Mouse (Mus musculus) hindbrain, embryonic 14.5 days (tissue): ENCODE data around the gene Med1. TPM values are rescaled to one million over a fixed set of nuclear protein-coding genes. Genes with fewer than 3 reads are reported as not detected.
A peak's percentile ranks its signal among the peaks of the same experiment; 100 is the strongest.
"Not testable (repeated sequence)": the region's sequence is repeated elsewhere in the genome, so short reads cannot be mapped to it uniquely, and the experiment has no call there.

Source experiments
- ATAC-seq: fragments of 200-750 bp; cut with Nextera tagmentation; 2 replicates; pipeline ENCODE4 v1.8.0; 2017; ENCODE audit warnings: moderate number of reproducible peaks, mild to moderate bottlenecking, moderate TSS enrichment, moderate library complexity; ENCODE audit not compliant: low FRiP score
- DNase-seq: peaks from one replicate; pipeline ENCODE4 v3.0.0-alpha.2; 2015; ENCODE audit warnings: low spot score
- H3K27ac ChIP-seq: fragments of 300-500 bp; sonication (generic); 2 replicates; pipeline ENCODE4 v1.5.1; 2014; ENCODE audit warnings: mild to moderate bottlenecking, moderate library complexity
- H3K27me3 ChIP-seq: fragments of 300-500 bp; sonication (generic); 2 replicates; pipeline ENCODE4 v1.6.1; 2014; ENCODE audit warnings: mild to moderate bottlenecking, low read length, mixed read lengths; ENCODE audit not compliant: control insufficient read depth, insufficient read depth
- H3K36me3 ChIP-seq: fragments of 300-500 bp; sonication (generic); replicated peaks from 2 replicates; pipeline ENCODE4 v1.6.1; 2014; ENCODE audit not compliant: control insufficient read depth, insufficient read depth
- H3K4me1 ChIP-seq: fragments of 300-500 bp; sonication (generic); replicated peaks from 2 replicates; pipeline ENCODE4 v1.6.1; 2014; ENCODE audit warnings: antibody characterized with exemption, low read length, mixed read lengths; ENCODE audit not compliant: control insufficient read depth, insufficient read depth
- H3K4me2 ChIP-seq: fragments of 300-500 bp; sonication (generic); replicated peaks from 2 replicates; pipeline ENCODE4 v1.6.1; 2014; ENCODE audit warnings: mild to moderate bottlenecking, moderate library complexity
- H3K4me3 ChIP-seq: fragments of 300-500 bp; sonication (generic); replicated peaks from 2 replicates; pipeline ENCODE4 v1.5.1; 2014; ENCODE audit warnings: mild to moderate bottlenecking, low read length
- H3K9ac ChIP-seq: fragments of 300-500 bp; sonication (generic); 2 replicates; pipeline ENCODE4 v1.6.1; 2014
- H3K9me3 ChIP-seq: fragments of 300-500 bp; sonication (generic); 2 replicates; pipeline ENCODE4 v1.6.1; 2016; ENCODE audit warnings: low read length; ENCODE audit not compliant: control insufficient read depth
- WGBS: fragments of 180-500 bp; shearing (Covaris S2); extraction: QIAGEN DNeasy Blood & Tissue Kit; methylation state at CpG from one replicate; pipeline ENCODE4 v1.1.7; 2014; 5-methylcytosine and 5-hydroxymethylcytosine counted together
- polyA plus RNA-seq: library from polyadenylated mRNA; unstranded; fragments of >200 nt; fragmentation: Nextera tagmentation; extraction: Ambion mirVana; gene quantifications from 2 replicates; pipeline ENCODE4 v1.2.1, GENCODE M21; 2014

Med1 gene
- polyA plus RNA-seq, 1 experiment from 2014 or later = 54.7 TPM

GRCm38 (mm10) chr11:98203351-98203911, 10.3 kb upstream of the Med1 start:
- under 1% methylated on average over 37 of the region's 37 CpGs for WGBS
- no peak for ATAC-seq
- peak; percentile 30 for DNase-seq

GRCm38 (mm10) chr11:98202641-98203350, 9.7 kb upstream of the Med1 start, which contains the start of gene Cdk12:
TSS of gene Cdk12 (plus strand) at chr11:98203059.
- peak; percentile 100 for DNase-seq

More at GRCm38 (mm10) chr11:98203351-98203911, 10.3 kb upstream of the Med1 start:
- Histone ChIP-seq H3K4me1 (peaks cover 29% of the 10 kb centered on the region), H3K27me3 (no peaks in the 10 kb centered on the region), H3K27ac (peak overlapping the region; percentile 98), H3K9ac (peak overlapping the region; percentile 91), H3K4me2 (peak overlapping the region; percentile 96), H3K4me3 (peak overlapping the region; percentile 72), H3K9me3 (no peaks in the 10 kb centered on the region), H3K36me3 (peaks cover 9% of the 10 kb centered on the region)

GRCm38 (mm10) chr11:98201791-98202640, 8.9 kb upstream of the Med1 start:
- DNase-seq (peak; percentile 44), ATAC-seq (no peak)
- 2% methylated on average over 27 of the region's 27 CpGs for WGBS
- H3K9me3 ChIP-seq = no peaks in the 10 kb centered on the region
- peak overlapping the region; percentile 74 for H3K9ac ChIP-seq
- H3K36me3 ChIP-seq = no peaks in the 10 kb centered on the region
- peak overlapping the region; percentile 75 for H3K27ac ChIP-seq
- H3K27me3 ChIP-seq = no peaks in the 10 kb centered on the region
- peaks cover 17% of the 10 kb centered on the region for H3K4me1 ChIP-seq
- peak overlapping the region; percentile 72 for H3K4me3 ChIP-seq
- H3K4me2 ChIP-seq = peak overlapping the region; percentile 87

More at GRCm38 (mm10) chr11:98202641-98203350, 9.7 kb upstream of the Med1 start, which contains the start of gene Cdk12:
- ATAC-seq = peak; percentile 92
- Histone ChIP-seq H3K9ac (peak within 1 kb of the TSS; percentile 91), H3K36me3 (peaks cover 3% of the 10 kb centered on the region), H3K27me3 (no peaks in the 10 kb centered on the region), H3K9me3 (no peaks in the 10 kb centered on the region), H3K4me1 (peaks cover 25% of the 10 kb centered on the region), H3K4me3 (peak within 1 kb of the TSS; percentile 72), H3K27ac (peak within 1 kb of the TSS; percentile 98), H3K4me2 (peak within 1 kb of the TSS; percentile 96)
- WGBS = under 1% methylated on average over 60 of the region's 63 CpGs

GRCm38 (mm10) chr11:98190820-98191219, 2.3 kb downstream of the Med1 start:
- H3K9ac ChIP-seq = no peak overlapping the region

GRCm38 (mm10) chr11:98187640-98188395, 5.3 kb downstream of the Med1 start:
- Histone ChIP-seq H3K9ac (no peak overlapping the region), H3K4me2 (no peak overlapping the region), H3K36me3 (peaks cover 71% of the 10 kb centered on the region), H3K27ac (no peak overlapping the region), H3K4me1 (peaks cover 10% of the 10 kb centered on the region), H3K4me3 (no peak overlapping the region), H3K27me3 (no peaks in the 10 kb centered on the region), H3K9me3 (no peaks in the 10 kb centered on the region)
- DNase-seq = no peak
- 95% methylated on average over 9 of the region's 9 CpGs for WGBS
- ATAC-seq = no peak

More at GRCm38 (mm10) chr11:98190820-98191219, 2.3 kb downstream of the Med1 start:
- Histone ChIP-seq H3K4me1 (peaks cover 15% of the 10 kb centered on the region), H3K27ac (no peak overlapping the region), H3K36me3 (peaks cover 47% of the 10 kb centered on the region), H3K9me3 (no peaks in the 10 kb centered on the region), H3K4me3 (no peak overlapping the region), H3K27me3 (no peaks in the 10 kb centered on the region), H3K4me2 (no peak overlapping the region)
- ATAC-seq (no peak), DNase-seq (no peak)
- 86% methylated on average over 5 of the region's 5 CpGs for WGBS

- not testable (repeated sequence) for ATAC-seq, DNase-seq, H3K27me3 ChIP-seq, H3K4me3 ChIP-seq, H3K27ac ChIP-seq, H3K4me2 ChIP-seq, H3K4me1 ChIP-seq, H3K9ac ChIP-seq, H3K9me3 ChIP-seq
- 89% methylated on average over 3 of the region's 3 CpGs for WGBS
- peaks cover 88% of the 10 kb centered on the region for H3K36me3 ChIP-seq
Measured at GRCm38 (mm10) chr11:98182149-98182548, 10.9 kb downstream of the Med1 start.

GRCm38 (mm10) chr11:98168400-98168799, 24.7 kb downstream of the Med1 start:
- no peaks in the 10 kb centered on the region for H3K9me3 ChIP-seq
- ATAC-seq (no peak), DNase-seq (no peak)
- no peak overlapping the region for H3K4me2 ChIP-seq
- no peak overlapping the region for H3K4me3 ChIP-seq
- no peak overlapping the region for H3K9ac ChIP-seq
- no peak overlapping the region for H3K27ac ChIP-seq
- no peaks in the 10 kb centered on the region for H3K27me3 ChIP-seq
- 93% methylated on average over 1 of the region's 1 CpGs for WGBS
- H3K36me3 ChIP-seq = peaks cover 94% of the 10 kb centered on the region
- H3K4me1 ChIP-seq = no peaks in the 10 kb centered on the region

GRCm38 (mm10) chr11:98155094-98155493, 38.0 kb downstream of the Med1 start:
- no peak overlapping the region for H3K27ac ChIP-seq
- H3K4me2 ChIP-seq = no peak overlapping the region
- no peaks in the 10 kb centered on the region for H3K27me3 ChIP-seq
- 91% methylated on average over 6 of the region's 6 CpGs for WGBS
- no peak overlapping the region for H3K9ac ChIP-seq
- H3K9me3 ChIP-seq = no peaks in the 10 kb centered on the region
- H3K4me1 ChIP-seq = 0 out of 2 replicates have a peak, but pooled peaks cover 2% of the 10 kb centered on the region
- H3K36me3 ChIP-seq = peaks cover 65% of the 10 kb centered on the region
- DNase-seq (no peak), ATAC-seq (no peak)
- no peak overlapping the region for H3K4me3 ChIP-seq
